Mouse (Mus musculus) kidney, adult 2 months (tissue): ENCODE measurements at regions not wholly inside any gene's neighbourhood (a gene's known extent, or its start where the extent isn't known, plus 50 kb on each side); places are given as distances from the start of the nearest gene placed in this dataset.

Source experiments
- CTCF ChIP-seq: fragments of 200-500 bp; conservative IDR thresholded peaks from 2 replicates; pipeline ENCODE4 v1.5.1; 2011; ENCODE audit warnings: low read depth, mild to moderate bottlenecking, control low read depth, low read length, moderate library complexity, mixed read lengths; ENCODE audit not compliant: insufficient read depth, insufficient read length
- POLR2A ChIP-seq: fragments of 200-500 bp; IDR thresholded peaks from one replicate; pipeline ENCODE4 v1.6.1; 2011; ENCODE audit warnings: low read depth, low read length, control low read depth

GRCm38 (mm10) chrX:130557251-130557650, 807.7 kb downstream of the Diaph2 start:
- TF ChIP-seq CTCF (no peak), POLR2A (no peak)
